Mouse (Mus musculus): ENCODE measurements at regions not wholly inside any gene's neighbourhood (a gene's known extent, or its start where the extent isn't known, plus 50 kb on each side); places are given as distances from the start of the nearest gene placed in this dataset.

GRCm38 (mm10) chr5:7457102-7457501 is 112.5 kb upstream of the Zfp804b start:
- H3K9ac ChIP-seq (ENCODE audit: insufficient read depth, low read depth) = no peak overlapping the region
- TF ChIP-seq EP300 (IDR thresholded peaks at IDR 0.05; ENCODE audit: low read length) = no peak
- no peak for TF ChIP-seq CHD2 (IDR thresholded peaks at IDR 0.05; ENCODE audit: low read length)
- TF ChIP-seq ETS1 (conservative IDR thresholded peaks at IDR 0.05; ENCODE audit: low read depth, low read length) = no peak
- no peak for TF ChIP-seq TCF12 (IDR thresholded peaks at IDR 0.05; ENCODE audit: low read depth, low read length)
- TF ChIP-seq ZNF384 (IDR thresholded peaks at IDR 0.05; ENCODE audit: low read depth, low read length) = no peak
- TF ChIP-seq POLR2A (IDR thresholded peaks at IDR 0.05; ENCODE audit: low read depth, low read length) = no peak
- no peak for TF ChIP-seq MAX (IDR thresholded peaks at IDR 0.05; ENCODE audit: low read length)
- TF ChIP-seq TBP (conservative IDR thresholded peaks at IDR 0.05; ENCODE audit: low read depth, low read length) = no peak
- TF ChIP-seq KAT2A (IDR thresholded peaks at IDR 0.05; ENCODE audit: insufficient replicate concordance, low read length) = no peak
- TF ChIP-seq CTCF (conservative IDR thresholded peaks at IDR 0.05 in 1 of 2, IDR thresholded peaks at IDR 0.05 in 1 of 2; ENCODE audit: low read depth in 2 of 2, low read length in 2 of 2) = no peak
- no peak for TF ChIP-seq USF1 (IDR thresholded peaks at IDR 0.05; ENCODE audit: low read depth, low read length)
- no peak overlapping the region for H3K4me3 ChIP-seq (replicated peaks in 1 of 3; ENCODE audit: low read depth in 2 of 3, low read length in 2 of 3, poor library complexity in 1 of 3)
- no peaks in the 10 kb centered on the region for H3K27me3 ChIP-seq (replicated peaks)
- no peak overlapping the region for H3K27ac ChIP-seq (ENCODE audit: insufficient read depth, low read depth)
- dilution Hi-C loops (cut with MboI; ENCODE audit: extremely low pct_ligation_motif_present, extremely low pct_unique_long_range_greater_than_20kb, low sequenced_read_pairs) (no loop called here), in situ Hi-C loops (cut with MboI; ENCODE audit: low pct_ligation_motif_present, low pct_unique_long_range_greater_than_20kb, low sequenced_read_pairs) (no loop called here)
- H3K79me2 ChIP-seq (replicated peaks; ENCODE audit: control insufficient read depth, extremely low read depth, insufficient read depth, poor library complexity, severe bottlenecking) = no peaks in the 10 kb centered on the region
- no peak overlapping the region for H3K4me2 ChIP-seq (ENCODE audit: insufficient read depth, low read depth, poor library complexity, severe bottlenecking)
- H3K36me3 ChIP-seq (replicated peaks in 1 of 2; ENCODE audit: control insufficient read depth in 1 of 2, insufficient read depth in 1 of 2, low read length in 1 of 2) = no peaks in the 10 kb centered on the region
- H3K4me1 ChIP-seq (ENCODE audit: control insufficient read depth in 1 of 2, insufficient read depth in 2 of 2) = peaks cover 0 to 6% of the 10 kb centered on the region in 2 experiments; a peak in 1 of 4 replicates
- peak; percentile 5 for DNase-seq (ENCODE audit: extremely low read depth)
- H3K9me3 ChIP-seq (replicated peaks; ENCODE audit: low read length) = no peaks in the 10 kb centered on the region

- DNase-seq (ENCODE audit: extremely low read depth) = no peak
- H3K36me3 ChIP-seq (replicated peaks in 1 of 2; ENCODE audit: control insufficient read depth in 1 of 2, insufficient read depth in 1 of 2, low read length in 1 of 2) = no peaks in the 10 kb centered on the region
- H3K4me2 ChIP-seq (ENCODE audit: insufficient read depth, low read depth, poor library complexity, severe bottlenecking) = no peak overlapping the region
- no peak overlapping the region for H3K27ac ChIP-seq (ENCODE audit: insufficient read depth, low read depth)
- H3K79me2 ChIP-seq (replicated peaks; ENCODE audit: control insufficient read depth, extremely low read depth, insufficient read depth, poor library complexity, severe bottlenecking) = no peaks in the 10 kb centered on the region
- H3K27me3 ChIP-seq (replicated peaks) = no peaks in the 10 kb centered on the region
- no peak overlapping the region for H3K4me3 ChIP-seq (replicated peaks in 1 of 3; ENCODE audit: low read depth in 2 of 3, low read length in 2 of 3, poor library complexity in 1 of 3)
- dilution Hi-C loops (cut with MboI; ENCODE audit: extremely low pct_ligation_motif_present, extremely low pct_unique_long_range_greater_than_20kb, low sequenced_read_pairs) (no loop called here), in situ Hi-C loops (cut with MboI; ENCODE audit: low pct_ligation_motif_present, low pct_unique_long_range_greater_than_20kb, low sequenced_read_pairs) (no loop called here)
- no peaks in the 10 kb centered on the region for H3K4me1 ChIP-seq (ENCODE audit: control insufficient read depth in 1 of 2, insufficient read depth in 2 of 2)
- H3K9ac ChIP-seq (ENCODE audit: insufficient read depth, low read depth) = no peak overlapping the region
- no peaks in the 10 kb centered on the region for H3K9me3 ChIP-seq (replicated peaks; ENCODE audit: low read length)
- no peak for TF ChIP-seq TCF12 (IDR thresholded peaks at IDR 0.05; ENCODE audit: low read depth, low read length)
- no peak for TF ChIP-seq MEF2A (IDR thresholded peaks at IDR 0.05; ENCODE audit: borderline replicate concordance, low read depth, low read length)
- no peak for TF ChIP-seq PAX5 (IDR thresholded peaks at IDR 0.05; ENCODE audit: low read length)
- TF ChIP-seq E2F4 (IDR thresholded peaks at IDR 0.05; ENCODE audit: insufficient replicate concordance, low read depth, low read length) = no peak
- no peak for TF ChIP-seq IRF4 (IDR thresholded peaks at IDR 0.05; ENCODE audit: low read depth, low read length)
- no peak for TF ChIP-seq JUND (conservative IDR thresholded peaks at IDR 0.05; ENCODE audit: low read depth, low read length)
- TF ChIP-seq USF2 (conservative IDR thresholded peaks at IDR 0.05; ENCODE audit: low read depth, low read length) = no peak
These were observed 144.6 kb upstream of the Zfp804b start for GRCm38 (mm10) chr5:7489150-7489549.
